Mouse (Mus musculus): ENCODE results near the gene Arhgap28.
"Not testable (repeated sequence)": the region's sequence is repeated elsewhere in the genome, so short reads cannot be mapped to it uniquely, and the experiment has no call there.

The Arhgap28 gene

GRCm38 (mm10) chr17:67888081-67888480 lies 115.8 kb downstream of the Arhgap28 start:
- in situ Hi-C loops (cut with MboI, MseI): no loop called here

GRCm38 (mm10) chr17:67886326-67886725 lies 117.6 kb downstream of the Arhgap28 start:
- in situ Hi-C loops (cut with MboI, MseI): no loop called here

- in situ Hi-C loops (cut with MboI, MseI): no loop called here
Observed at GRCm38 (mm10) chr17:67877599-67877998, 126.3 kb downstream of the Arhgap28 start.

GRCm38 (mm10) chr17:67869731-67870601 lies 134.0 kb downstream of the Arhgap28 start:
- in situ Hi-C loops (cut with MboI, MseI): no loop called here

GRCm38 (mm10) chr17:67866541-67867241 lies 137.2 kb downstream of the Arhgap28 start:
- in situ Hi-C loops (cut with MboI, MseI): no loop called here

- in situ Hi-C loops (cut with MboI, MseI): no loop called here
Observed at GRCm38 (mm10) chr17:67866026-67866425, 137.9 kb downstream of the Arhgap28 start.

- in situ Hi-C loops (cut with MboI, MseI): no loop called here
Observed at GRCm38 (mm10) chr17:67864912-67865311, 139.0 kb downstream of the Arhgap28 start.

GRCm38 (mm10) chr17:67864363-67864762 lies 139.6 kb downstream of the Arhgap28 start:
- in situ Hi-C loops (cut with MboI, MseI): no loop called here

GRCm38 (mm10) chr17:67861744-67862535 lies 142.0 kb downstream of the Arhgap28 start:
- in situ Hi-C loops (cut with MboI, MseI): no loop called here

GRCm38 (mm10) chr17:67861080-67861630 lies 142.8 kb downstream of the Arhgap28 start:
- in situ Hi-C loops (cut with MboI, MseI): no loop called here

- in situ Hi-C loops (cut with MboI, MseI): not testable (repeated sequence)
Observed at GRCm38 (mm10) chr17:67841494-67841893, 162.4 kb downstream of the Arhgap28 start.

- in situ Hi-C loops (cut with MboI, MseI): no loop called here
Observed at GRCm38 (mm10) chr17:67838948-67839347, 165.0 kb downstream of the Arhgap28 start.

- in situ Hi-C loops (cut with MboI, MseI): no loop called here
Observed at GRCm38 (mm10) chr17:67837351-67838090, 166.4 kb downstream of the Arhgap28 start.

- in situ Hi-C loops (cut with MboI, MseI): no loop called here
Observed at GRCm38 (mm10) chr17:67836146-67836895, 167.6 kb downstream of the Arhgap28 start.

- in situ Hi-C loops (cut with MboI, MseI): no loop called here
Observed at GRCm38 (mm10) chr17:67827431-67827830, 176.5 kb downstream of the Arhgap28 start.

- in situ Hi-C loops (cut with MboI, MseI): no loop called here
Observed at GRCm38 (mm10) chr17:67816916-67817315, 187.0 kb downstream of the Arhgap28 start.

GRCm38 (mm10) chr17:67815720-67816119 lies 188.2 kb downstream of the Arhgap28 start:
- in situ Hi-C loops (cut with MboI, MseI): no loop called here

- in situ Hi-C loops (cut with MboI, MseI): no loop called here
Observed at GRCm38 (mm10) chr17:67813666-67814065, 190.3 kb downstream of the Arhgap28 start.

- in situ Hi-C loops (cut with MboI, MseI): no loop called here
Observed at GRCm38 (mm10) chr17:67809171-67809570, 194.7 kb downstream of the Arhgap28 start.

Data from T-helper 1 cell (primary cell).